Mouse (Mus musculus) neural tube, embryonic 13.5 days (tissue): ENCODE measurements around the gene Fadd. TPM values are rescaled to one million over a fixed set of nuclear protein-coding genes. Genes with fewer than 3 reads are reported as not detected.

Experiments used
- ATAC-seq: fragments of 200-750 bp; cut with Nextera tagmentation; 2 replicates; pipeline ENCODE4 v1.8.0; 2017; ENCODE audit warnings: low read depth, mild to moderate bottlenecking, moderate TSS enrichment, moderate library complexity
- H3K27ac ChIP-seq: fragments of 300-500 bp; sonication (generic); replicated peaks from 2 replicates; pipeline ENCODE4 v1.5.1; 2015; ENCODE audit warnings: moderate library complexity, mild to moderate bottlenecking, inconsistent platforms
- H3K27me3 ChIP-seq: fragments of 300-500 bp; sonication (generic); 2 replicates; pipeline ENCODE4 v1.6.1; 2015; ENCODE audit warnings: mild to moderate bottlenecking, inconsistent platforms
- H3K36me3 ChIP-seq: fragments of 300-500 bp; sonication (generic); 2 replicates; pipeline ENCODE4 v1.6.1; 2015; ENCODE audit warnings: mild to moderate bottlenecking, inconsistent platforms
- H3K4me1 ChIP-seq: fragments of 300-500 bp; sonication (generic); replicated peaks from 2 replicates; pipeline ENCODE4 v1.6.1; 2015; ENCODE audit warnings: inconsistent platforms
- H3K4me2 ChIP-seq: fragments of 300-500 bp; sonication (generic); 2 replicates; pipeline ENCODE4 v1.6.1; 2015; ENCODE audit warnings: inconsistent platforms, mild to moderate bottlenecking, moderate library complexity
- H3K4me3 ChIP-seq: fragments of 300-500 bp; sonication (generic); 2 replicates; pipeline ENCODE4 v1.5.1; 2015; ENCODE audit warnings: mild to moderate bottlenecking, inconsistent platforms
- H3K9ac ChIP-seq: fragments of 300-500 bp; sonication (generic); 2 replicates; pipeline ENCODE4 v1.6.1; 2015; ENCODE audit warnings: moderate library complexity, mild to moderate bottlenecking, inconsistent platforms
- H3K9me3 ChIP-seq: fragments of 300-500 bp; sonication (generic); 2 replicates; pipeline ENCODE4 v1.6.1; 2016; ENCODE audit warnings: inconsistent platforms
- WGBS: fragments of 180-500 bp; shearing (Covaris S2); methylation state at CpG from one replicate; pipeline ENCODE4 v1.1.7; 2015; 5-methylcytosine and 5-hydroxymethylcytosine counted together
- polyA plus RNA-seq: library from polyadenylated mRNA; unstranded; fragments of >200 nt; fragmentation: Nextera tagmentation; extraction: Ambion mirVana; gene quantifications from 2 replicates; pipeline ENCODE4 v1.2.1, GENCODE M21; 2015

Gene Fadd
- polyA plus RNA-seq, 1 experiment from 2014 or later, result 6.0 TPM

GRCm38 (mm10) chr7:144609568-144609967 lies 27.3 kb upstream of the Fadd start:
- no peak for ATAC-seq

GRCm38 (mm10) chr7:144607862-144608261 lies 25.6 kb upstream of the Fadd start:
- 90% methylated on average over 15 of the region's 15 CpGs for WGBS
- H3K4me2 ChIP-seq, result no peak overlapping the region
- no peak overlapping the region for H3K27ac ChIP-seq
- H3K9me3 ChIP-seq, result no peaks in the 10 kb centered on the region
- no peaks in the 10 kb centered on the region for H3K4me1 ChIP-seq
- no peaks in the 10 kb centered on the region for H3K36me3 ChIP-seq
- H3K9ac ChIP-seq, result no peak overlapping the region
- H3K4me3 ChIP-seq, result no peak overlapping the region
- no peaks in the 10 kb centered on the region for H3K27me3 ChIP-seq
- ATAC-seq, result no peak

More at GRCm38 (mm10) chr7:144609568-144609967, 27.3 kb upstream of the Fadd start:
- Histone ChIP-seq H3K4me2 (no peak overlapping the region), H3K36me3 (no peaks in the 10 kb centered on the region), H3K9me3 (no peaks in the 10 kb centered on the region), H3K27ac (no peak overlapping the region), H3K4me1 (no peaks in the 10 kb centered on the region), H3K4me3 (no peak overlapping the region), H3K27me3 (no peaks in the 10 kb centered on the region), H3K9ac (no peak overlapping the region)
- WGBS, result 90% methylated on average over 7 of the region's 7 CpGs

GRCm38 (mm10) chr7:144604735-144605134 lies 22.5 kb upstream of the Fadd start:
- ATAC-seq, result no peak

GRCm38 (mm10) chr7:144604291-144604690 lies 22.0 kb upstream of the Fadd start:
- Histone ChIP-seq H3K4me2 (no peak overlapping the region), H3K9ac (no peak overlapping the region), H3K9me3 (no peaks in the 10 kb centered on the region), H3K36me3 (no peaks in the 10 kb centered on the region), H3K4me1 (0 out of 2 replicates have a peak, but pooled peaks cover 7% of the 10 kb centered on the region), H3K27me3 (no peaks in the 10 kb centered on the region), H3K27ac (no peak overlapping the region), H3K4me3 (no peak overlapping the region)
- ATAC-seq, result no peak
- 90% methylated on average over 2 of the region's 2 CpGs for WGBS

More at GRCm38 (mm10) chr7:144604735-144605134, 22.5 kb upstream of the Fadd start:
- Histone ChIP-seq H3K9ac (no peak overlapping the region), H3K27me3 (no peaks in the 10 kb centered on the region), H3K4me1 (0 out of 2 replicates have a peak, but pooled peaks cover 7% of the 10 kb centered on the region), H3K9me3 (no peaks in the 10 kb centered on the region), H3K27ac (no peak overlapping the region), H3K36me3 (no peaks in the 10 kb centered on the region), H3K4me3 (no peak overlapping the region), H3K4me2 (no peak overlapping the region)
- WGBS, result 72% methylated on average over 4 of the region's 4 CpGs

GRCm38 (mm10) chr7:144600333-144600900 lies 18.2 kb upstream of the Fadd start:
- Histone ChIP-seq H3K4me3 (no peak overlapping the region), H3K9me3 (no peaks in the 10 kb centered on the region), H3K4me1 (0 out of 2 replicates have a peak, but pooled peaks cover 7% of the 10 kb centered on the region), H3K9ac (no peak overlapping the region), H3K27ac (no peak overlapping the region), H3K36me3 (no peaks in the 10 kb centered on the region), H3K27me3 (no peaks in the 10 kb centered on the region), H3K4me2 (no peak overlapping the region)
- no peak for ATAC-seq
- WGBS, result 17% methylated on average over 6 of the region's 6 CpGs

- H3K36me3 ChIP-seq, result no peaks in the 10 kb centered on the region
- no peak for ATAC-seq
- no peaks in the 10 kb centered on the region for H3K9me3 ChIP-seq
- peaks cover 9% of the 10 kb centered on the region for H3K27me3 ChIP-seq
- no peak overlapping the region for H3K4me2 ChIP-seq
- H3K4me1 ChIP-seq, result no peaks in the 10 kb centered on the region
- H3K9ac ChIP-seq, result no peak overlapping the region
- 86% methylated on average over 3 of the region's 3 CpGs for WGBS
- H3K27ac ChIP-seq, result no peak overlapping the region
- no peak overlapping the region for H3K4me3 ChIP-seq
These were observed 7.2 kb upstream of the Fadd start for GRCm38 (mm10) chr7:144589508-144589907.

- Histone ChIP-seq H3K4me2 (no peak overlapping the region), H3K4me1 (peaks cover 7% of the 10 kb centered on the region), H3K36me3 (no peaks in the 10 kb centered on the region), H3K4me3 (no peak overlapping the region), H3K9ac (no peak overlapping the region), H3K27ac (no peak overlapping the region), H3K27me3 (peaks cover 11% of the 10 kb centered on the region), H3K9me3 (no peaks in the 10 kb centered on the region)
- WGBS, result 45% methylated on average over 2 of the region's 2 CpGs
- ATAC-seq, result no peak
These were observed 5.0 kb upstream of the Fadd start for GRCm38 (mm10) chr7:144587291-144587690.

- Histone ChIP-seq H3K9ac (no peak overlapping the region), H3K4me2 (no peak overlapping the region), H3K27me3 (peaks cover 11% of the 10 kb centered on the region), H3K27ac (no peak overlapping the region), H3K4me1 (peaks cover 19% of the 10 kb centered on the region), H3K9me3 (no peaks in the 10 kb centered on the region), H3K36me3 (no peaks in the 10 kb centered on the region), H3K4me3 (no peak overlapping the region)
- WGBS, result 12% methylated on average over 6 of the region's 6 CpGs
- no peak for ATAC-seq
These were observed 3.4 kb upstream of the Fadd start for GRCm38 (mm10) chr7:144585648-144586047.

- Histone ChIP-seq H3K9ac (no peak overlapping the region), H3K27me3 (peaks cover 11% of the 10 kb centered on the region), H3K4me3 (no peak overlapping the region), H3K9me3 (no peaks in the 10 kb centered on the region), H3K4me1 (peaks cover 21% of the 10 kb centered on the region), H3K36me3 (peaks cover 17% of the 10 kb centered on the region), H3K27ac (no peak overlapping the region), H3K4me2 (no peak overlapping the region; the same call in 1 of the 2 replicates)
- no peak for ATAC-seq
- WGBS, result 0% methylated on average over 4 of the region's 4 CpGs
These were observed 1.4 kb upstream of the Fadd start for GRCm38 (mm10) chr7:144583619-144584018.

GRCm38 (mm10) chr7:144581559-144582283 lies 542 bp downstream of the Fadd start:
- H3K4me2 ChIP-seq, result peak overlapping the region; percentile 94
- H3K4me3 ChIP-seq, result peak overlapping the region; percentile 85
- peaks cover 23% of the 10 kb centered on the region for H3K36me3 ChIP-seq
- WGBS, result under 1% methylated on average over 43 of the region's 43 CpGs
- no peaks in the 10 kb centered on the region for H3K9me3 ChIP-seq
- H3K27ac ChIP-seq, result peak overlapping the region; percentile 91
- peaks cover 21% of the 10 kb centered on the region for H3K4me1 ChIP-seq
- peak overlapping the region; percentile 88 for H3K9ac ChIP-seq
- H3K27me3 ChIP-seq, result peaks cover 11% of the 10 kb centered on the region
- ATAC-seq, result peak; percentile 86

GRCm38 (mm10) chr7:144577876-144578275 lies 4.4 kb downstream of the Fadd start:
- Histone ChIP-seq H3K27me3 (no peaks in the 10 kb centered on the region), H3K4me3 (no peak overlapping the region), H3K4me1 (peaks cover 17% of the 10 kb centered on the region), H3K36me3 (peaks cover 23% of the 10 kb centered on the region), H3K4me2 (no peak overlapping the region), H3K9me3 (no peaks in the 10 kb centered on the region), H3K9ac (no peak overlapping the region), H3K27ac (no peak overlapping the region)
- no peak for ATAC-seq
- WGBS, result 94% methylated on average over 5 of the region's 5 CpGs

- Histone ChIP-seq H3K27me3 (no peaks in the 10 kb centered on the region), H3K9ac (no peak overlapping the region), H3K4me2 (no peak overlapping the region), H3K4me3 (no peak overlapping the region), H3K36me3 (no peaks in the 10 kb centered on the region), H3K27ac (no peak overlapping the region), H3K4me1 (no peaks in the 10 kb centered on the region), H3K9me3 (no peaks in the 10 kb centered on the region)
- ATAC-seq, result no peak
- WGBS, result 88% methylated on average over 5 of the region's 5 CpGs
These were observed 10.0 kb downstream of the Fadd start for GRCm38 (mm10) chr7:144572234-144572633.
